Mouse (Mus musculus): ENCODE measurements around the gene Uxt.

Gene Uxt

DNA sequence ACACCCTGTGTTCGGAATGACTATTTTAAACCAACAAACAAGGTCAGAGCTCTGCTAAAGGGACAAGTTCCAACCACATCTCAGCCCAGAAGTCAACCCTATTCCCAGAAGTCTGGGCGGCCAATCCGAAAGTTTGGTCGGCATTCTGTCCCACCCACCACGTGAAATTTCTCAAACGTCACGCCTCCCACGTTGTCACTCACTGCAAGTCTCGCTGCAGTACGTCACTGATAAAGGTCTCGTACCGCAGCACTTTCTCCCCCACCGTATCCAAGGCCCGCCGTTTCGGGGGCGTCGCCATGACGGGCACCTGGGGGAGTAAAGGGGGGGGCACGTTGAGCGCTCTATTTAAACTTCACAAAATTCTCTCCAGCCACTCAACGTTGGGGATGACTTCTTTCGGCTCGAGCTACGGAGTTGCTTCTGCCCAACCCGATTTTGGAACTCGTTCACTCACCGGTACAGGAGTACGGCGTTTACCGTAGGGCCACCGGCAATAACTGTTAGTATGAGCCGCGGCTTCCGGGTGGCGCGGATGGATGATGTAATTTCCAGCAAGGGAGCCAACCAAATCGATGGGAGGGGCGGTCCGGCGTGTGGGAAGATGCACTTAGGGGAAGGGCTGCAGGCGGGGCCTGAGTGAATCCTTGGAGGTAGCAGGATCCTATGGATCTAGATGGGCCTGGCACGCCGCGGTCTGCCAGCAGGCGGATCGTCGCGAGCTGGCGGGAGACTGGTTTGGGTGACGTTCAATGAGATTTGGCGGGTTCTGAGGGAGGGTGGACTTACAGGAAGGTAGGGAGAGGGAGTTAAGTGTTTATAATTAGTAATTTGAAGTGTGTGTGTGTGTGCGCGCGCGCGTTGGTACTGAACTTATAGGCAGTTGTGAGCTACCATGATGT, at the start of gene Uxt:
Gene Uxt, minus strand, starts transcription at position 541 of the 902 bp plus-strand sequence.
- peak; percentile 90 for DNase-seq

- DNase-seq: no peak
Measured at GRCm38 (mm10) chrX:20980901-20981300, 19.1 kb upstream of the Uxt start.

DNA sequence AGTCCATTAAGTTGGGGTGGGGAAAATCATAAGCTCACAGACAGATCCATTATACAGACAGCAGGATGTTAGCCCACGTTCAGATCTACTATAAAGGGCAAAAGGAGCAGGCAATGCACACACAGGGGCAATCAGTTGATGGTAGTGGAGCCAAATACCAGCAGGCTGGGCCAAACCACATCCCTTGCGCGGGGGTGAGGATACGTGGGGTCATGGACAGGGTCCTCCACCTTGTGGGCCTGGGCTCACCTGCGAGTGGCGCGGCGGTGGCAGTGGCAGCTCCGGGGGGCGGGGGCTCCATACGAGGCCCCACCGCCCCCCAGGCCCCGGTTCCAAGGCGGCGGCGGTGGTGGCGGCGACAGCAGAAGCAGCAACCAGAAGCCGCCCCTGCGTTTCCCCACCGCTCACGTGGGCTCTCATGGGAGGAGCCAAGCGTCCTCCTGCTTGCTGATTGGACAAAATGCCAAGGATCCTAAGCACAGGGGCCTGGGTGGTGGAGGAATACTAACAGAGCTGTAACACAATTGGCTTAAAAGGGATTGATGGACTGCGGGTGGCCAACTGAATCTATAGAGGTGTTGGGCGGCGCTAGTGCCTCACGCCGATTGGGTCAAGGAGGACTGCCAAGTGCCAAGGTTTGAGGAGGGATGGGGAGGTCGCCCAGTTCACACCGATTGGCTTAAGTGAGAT, 11.5 kb downstream of the Uxt start, which contains the start of gene Elk1:
Gene Elk1, minus strand, starts transcription at position 418 of the 690 bp plus-strand sequence.
- DNase-seq: peak; percentile 94

GRCm38 (mm10) chrX:20946055-20946454, 15.8 kb downstream of the Uxt start:
- peak; percentile 71 for DNase-seq

GRCm38 (mm10) chrX:20931963-20932362, 29.9 kb downstream of the Uxt start:
- DNase-seq: peak; percentile 38

DNA sequence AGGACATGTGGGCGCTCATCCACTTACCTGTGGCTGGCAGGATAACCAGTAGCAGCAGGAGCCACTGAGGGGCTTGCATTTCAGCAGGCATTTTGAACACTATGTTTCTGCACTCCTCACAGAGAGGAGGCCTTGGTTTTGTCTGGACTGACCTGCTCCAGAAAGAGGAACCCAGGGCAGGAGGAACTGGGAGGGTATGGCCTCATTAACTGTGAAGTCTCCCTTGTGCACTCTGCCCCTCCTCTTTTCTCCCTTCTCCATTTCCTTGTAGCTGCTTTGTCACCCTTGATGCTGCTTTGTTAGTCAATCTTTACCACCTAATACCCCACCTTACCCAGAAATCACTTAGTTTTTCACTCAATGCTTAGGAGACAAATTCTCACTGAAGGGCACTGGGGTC, 30.5 kb downstream of the Uxt start, which contains the start of gene Cfp:
Gene Cfp, minus strand, starts transcription at position 192 of the 400 bp plus-strand sequence.
- no peak for DNase-seq

- no peak for DNase-seq
Measured at GRCm38 (mm10) chrX:20929859-20930258, 32.0 kb downstream of the Uxt start.

DNA sequence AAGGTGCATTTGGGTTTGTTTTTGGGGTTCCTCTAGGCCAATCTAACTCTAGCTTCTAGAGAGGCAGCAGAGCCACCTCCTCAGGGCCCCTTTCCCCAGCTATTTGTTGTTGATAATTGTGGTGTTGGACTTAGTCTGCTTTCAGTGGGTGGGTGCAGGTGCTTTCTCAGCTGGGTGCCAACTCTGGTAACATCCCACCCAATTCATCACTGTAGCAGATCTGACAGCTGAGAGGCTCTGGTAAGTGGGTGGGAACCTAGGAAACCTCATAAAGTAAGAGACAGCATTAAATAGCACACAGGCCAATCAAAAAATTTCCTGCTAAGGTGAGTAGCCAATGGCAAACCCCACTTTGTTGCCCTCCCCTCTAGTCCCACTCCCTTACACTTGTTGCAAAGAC, 36.8 kb downstream of the Uxt start:
- DNase-seq: peak; percentile 56

DNA sequence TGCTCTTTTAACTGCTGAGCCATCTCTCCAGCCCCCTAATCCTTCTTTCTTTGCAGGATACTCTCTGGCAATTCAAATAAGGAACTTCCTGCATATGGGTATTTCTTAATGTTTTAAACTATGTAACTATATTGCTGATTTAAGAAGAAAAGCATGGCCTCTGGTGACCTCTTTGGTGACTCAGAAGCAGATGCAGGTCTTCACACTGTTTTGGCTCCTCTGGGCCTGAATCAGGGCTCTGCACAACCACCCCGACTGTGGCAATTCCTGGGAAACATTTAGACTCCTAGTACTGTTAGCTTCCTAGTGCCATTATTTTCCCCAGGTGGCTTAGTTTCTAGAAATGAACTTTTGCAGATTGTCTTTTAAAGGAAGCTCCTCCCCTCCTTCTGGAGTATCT, 38.3 kb downstream of the Uxt start:
- no peak for DNase-seq

DNA sequence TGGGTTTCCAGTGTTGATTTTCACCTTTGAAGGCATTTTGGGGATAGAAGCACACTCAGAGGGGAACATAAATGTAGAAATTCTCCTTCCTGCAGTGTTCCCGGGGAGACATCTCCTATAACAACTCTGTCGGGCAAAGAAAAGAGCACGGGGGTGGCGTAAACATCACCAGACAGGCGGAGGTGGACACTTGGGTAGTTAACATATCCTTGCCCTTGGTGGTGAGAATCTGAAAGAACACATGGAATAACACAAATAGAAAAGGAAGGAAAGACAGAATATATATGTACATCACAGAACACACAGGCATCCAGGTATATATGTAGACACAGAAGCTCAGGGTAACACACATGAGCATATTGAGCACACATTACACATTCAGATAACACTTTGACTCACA, 40.5 kb downstream of the Uxt start:
- DNase-seq: no peak

DNA sequence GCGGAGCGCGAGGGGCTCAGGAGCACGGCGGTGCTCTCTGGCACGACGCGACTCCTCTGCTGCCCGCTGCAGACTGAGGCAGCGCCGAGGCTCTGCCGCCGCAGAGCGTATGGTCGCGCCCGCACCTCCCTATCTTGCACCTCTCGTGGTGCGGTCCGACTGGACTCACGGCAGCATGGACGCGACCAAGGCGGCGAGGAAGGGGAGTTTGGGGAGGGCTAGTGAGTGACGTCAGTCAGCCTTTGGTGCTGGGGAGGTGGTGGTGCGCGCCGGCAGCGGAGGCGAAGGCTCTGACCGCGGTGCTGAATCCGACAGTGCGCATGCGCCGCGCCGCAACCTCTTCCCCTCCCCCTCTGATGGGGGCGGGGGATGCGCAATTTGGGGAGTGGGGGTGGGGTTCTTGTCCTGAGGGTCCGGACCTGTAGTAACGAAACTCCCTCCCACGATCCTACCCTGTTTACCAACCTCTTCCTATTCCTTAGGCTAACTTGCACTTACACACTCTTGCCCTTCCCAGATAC, 40.9 kb downstream of the Uxt start, which contains the start of gene Syn1:
Gene Syn1, minus strand, starts transcription at position 161 of the 521 bp plus-strand sequence.
- peak; percentile 90 for DNase-seq

DNA sequence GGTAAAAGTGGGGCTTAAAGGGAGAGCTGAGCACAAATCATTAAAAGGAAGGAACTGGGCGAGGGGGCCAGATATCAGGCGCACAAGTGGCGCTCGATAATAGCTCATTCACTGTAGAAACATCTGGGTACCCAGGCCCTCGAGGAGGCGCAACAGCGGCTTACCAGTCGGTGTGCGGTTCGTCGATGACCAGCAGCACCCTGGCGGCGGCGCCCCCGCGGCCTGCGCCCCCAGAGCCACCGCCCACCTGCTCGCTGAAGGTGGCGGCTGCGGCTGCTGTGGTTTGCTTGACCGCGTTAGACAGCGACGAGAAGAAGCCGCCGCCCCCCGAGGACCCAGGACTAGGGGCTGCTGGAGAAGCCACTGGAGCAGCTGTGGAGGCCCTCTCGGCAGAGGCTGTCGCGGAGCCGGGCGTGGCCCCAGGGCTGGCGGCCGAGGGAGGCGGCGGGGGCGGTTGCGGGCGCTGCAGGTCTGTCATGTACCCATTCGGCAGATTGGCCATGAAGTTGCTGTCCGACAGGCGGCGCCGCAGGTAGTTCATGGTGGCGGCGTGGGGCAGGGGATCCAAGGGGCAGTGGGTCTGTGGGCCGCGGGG, 41.5 kb downstream of the Uxt start:
- no peak for DNase-seq

- DNase-seq: peak; percentile 52
Measured at GRCm38 (mm10) chrX:20915075-20915474, 46.7 kb downstream of the Uxt start.

- DNase-seq: no peak
Measured at GRCm38 (mm10) chrX:20913726-20914125, 48.1 kb downstream of the Uxt start.

GRCm38 (mm10) chrX:20910074-20910473, 51.7 kb downstream of the Uxt start:
- DNase-seq: no peak

Data from layer of hippocampus, adult 9-11 months (tissue).